Comparison of ENCODE assay signal across 8 mouse cellular contexts in the genomic region with DNA sequence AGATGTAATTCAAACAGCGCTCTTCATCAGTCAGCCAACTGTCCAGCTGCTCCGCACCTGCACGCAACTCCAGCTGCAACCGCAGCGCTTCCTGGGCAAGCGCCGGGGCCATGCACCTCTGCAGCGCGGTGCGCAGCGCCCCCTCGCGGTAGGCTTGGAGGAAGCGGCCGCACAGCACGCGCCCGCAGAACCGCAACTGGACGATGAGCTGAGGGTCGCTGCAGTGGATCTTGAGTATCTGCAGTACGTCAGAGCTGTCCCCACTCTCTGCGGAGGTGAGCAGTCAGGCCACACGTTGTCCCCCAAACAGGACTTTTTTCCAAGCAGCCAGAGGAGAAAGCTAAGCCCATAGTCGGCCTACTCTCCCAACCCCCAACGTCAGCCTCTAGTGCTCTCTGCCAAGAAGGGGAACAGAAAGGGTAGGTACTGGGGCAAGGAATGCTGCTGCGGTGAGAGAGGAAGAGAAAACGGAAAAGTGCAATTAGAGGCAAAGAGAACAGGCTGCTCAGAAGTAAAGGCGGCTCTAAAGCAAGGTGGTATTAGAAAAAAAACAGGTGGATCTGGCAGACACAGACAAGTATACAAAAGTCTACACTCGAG. TPM values are rescaled to one million over a fixed set of nuclear protein-coding genes. Genes with fewer than 3 reads are reported as not detected.
DNase-seq lines count a peak whose midpoint lies in the region; TF ChIP-seq lines count a peak whose summit lies in the region.

No protein-coding gene starts in this region.

- TF ChIP-seq POLR2A in ES-Bruce4 (IDR thresholded peaks at IDR 0.05; ENCODE audit: insufficient read depth, low read length), result no peak

- peak; percentile 65 for DNase-seq in c-Kit-positive CD71-positive TER-119-positive erythroid progenitor cells, embryonic 14.5 days (ENCODE audit: low spot score)
- DNase-seq in forebrain, embryonic 10.5 days (ENCODE audit: extremely low spot score, low spot score), result peak; percentile 83
- peak; percentile 85 to 90 for DNase-seq in heart, postnatal 14 days
- DNase-seq in kidney, postnatal 4 days, result peak; percentile 87 to 89
- DNase-seq in lung, postnatal 14 days, result peak; percentile 85
- DNase-seq in retina, adult 2 months (ENCODE audit: low read depth, low spot score), result peak; percentile 50
- DNase-seq in thymus, postnatal 14 days, result peak; percentile 83

- no peaks in the 10 kb centered on the region for H3K9me3 ChIP-seq in ES-Bruce4 (replicated peaks; ENCODE audit: control insufficient read depth, insufficient read depth, low read length, poor library complexity, severe bottlenecking)
- peaks cover 6% of the 10 kb centered on the region; the same call in 1 of the 2 replicates for H3K9me3 ChIP-seq in forebrain, embryonic 10.5 days

- H3K27ac ChIP-seq in ES-Bruce4 (ENCODE audit: insufficient read depth, low read length), result no peak overlapping the region
- H3K27ac ChIP-seq in forebrain, embryonic 10.5 days, result no peak overlapping the region

- intact Hi-C loops in heart, postnatal 14 days (cut with DNase I), result loop anchor here (5.0 kb wide), 1 partner anchor 123 kb away; no protein-coding TSS in a partner anchor

- peak overlapping the region; percentile 65 for H3K4me3 ChIP-seq in ES-Bruce4 (ENCODE audit: low read depth, low read length)
- H3K4me3 ChIP-seq in forebrain, embryonic 10.5 days, result peak overlapping the region; percentile 52

- H3K4me1 ChIP-seq in ES-Bruce4 (ENCODE audit: control insufficient read depth, insufficient read depth, low read length), result no peaks in the 10 kb centered on the region
- peaks cover 34% of the 10 kb centered on the region for H3K4me1 ChIP-seq in forebrain, embryonic 10.5 days

- peak overlapping the region; percentile 32 for H3K9ac ChIP-seq in ES-Bruce4 (ENCODE audit: low read depth, poor library complexity, severe bottlenecking)

- 4% methylated on average over 30 of the region's 30 CpGs for WGBS in forebrain, embryonic 10.5 days

- TF ChIP-seq CTCF in ES-Bruce4 (IDR thresholded peaks at IDR 0.05; ENCODE audit: low read depth, low read length), result peak; percentile 96

- no peaks in the 10 kb centered on the region for H3K36me3 ChIP-seq in ES-Bruce4 (ENCODE audit: control insufficient read depth, insufficient read depth, low read length, poor library complexity, severe bottlenecking)
- no peaks in the 10 kb centered on the region for H3K36me3 ChIP-seq in forebrain, embryonic 10.5 days (replicated peaks)

- 0 out of 2 replicates have a peak, but pooled peaks have one; percentile 51 for TF ChIP-seq EP300 in ES-Bruce4 (IDR thresholded peaks at IDR 0.05; ENCODE audit: insufficient read depth, low read depth, low read length)

- H3K27me3 ChIP-seq in ES-Bruce4 (ENCODE audit: control insufficient read depth, insufficient read depth, low read length, poor library complexity, severe bottlenecking), result no peaks in the 10 kb centered on the region
- peaks cover 100% of the 10 kb centered on the region for H3K27me3 ChIP-seq in forebrain, embryonic 10.5 days (ENCODE audit: poor library complexity, severe bottlenecking)

RNA-seq across cellular contexts. Expression of gene Tradd, which starts 4.6 kb away (rescaled TPM):
- polyA plus RNA-seq in ES-Bruce4 (2011; ENCODE audit: insufficient read depth, insufficient read length, low read depth, missing spikeins), result 4.7 and 5.6 TPM in 2 replicates
- 13.4 and 13.9 TPM in 2 replicates for polyA plus RNA-seq in forebrain, embryonic 10.5 days (2016; fragmentation: Nextera tagmentation; extraction: Ambion mirVana)
- total RNA-seq in heart, postnatal 14 days (2021), result 1 to 10 TPM; 6.3 to 7.2 TPM

RNA-seq across cellular contexts. Expression of gene Fbxl8, which starts 4.6 kb away (rescaled TPM):
- 1.5 and 1.9 TPM in 2 replicates for polyA plus RNA-seq in ES-Bruce4 (2011; ENCODE audit: insufficient read depth, insufficient read length, low read depth, missing spikeins)
- polyA plus RNA-seq in forebrain, embryonic 10.5 days (2016; fragmentation: Nextera tagmentation; extraction: Ambion mirVana), result 0.55 and 0.91 TPM in 2 replicates
- 1 to 10 TPM; 2.4 to 3.1 TPM for total RNA-seq in heart, postnatal 14 days (2021)

RNA-seq across cellular contexts. Expression of gene B3gnt9, which starts 4.9 kb away (rescaled TPM):
- 0.37 and 0.67 TPM in 2 replicates for polyA plus RNA-seq in ES-Bruce4 (2011; ENCODE audit: insufficient read depth, insufficient read length, low read depth, missing spikeins)
- 1.4 and 2.1 TPM in 2 replicates for polyA plus RNA-seq in forebrain, embryonic 10.5 days (2016; fragmentation: Nextera tagmentation; extraction: Ambion mirVana)
- 1 to 10 TPM; 5.1 to 5.6 TPM for total RNA-seq in heart, postnatal 14 days (2021)

RNA-seq across cellular contexts. Expression of gene Hsf4, which starts 9.8 kb away (rescaled TPM):
- polyA plus RNA-seq in ES-Bruce4 (2011; ENCODE audit: insufficient read depth, insufficient read length, low read depth, missing spikeins), result 1.1 and 1.4 TPM in 2 replicates
- polyA plus RNA-seq in forebrain, embryonic 10.5 days (2016; fragmentation: Nextera tagmentation; extraction: Ambion mirVana), result not detected in 2 replicates
- total RNA-seq in heart, postnatal 14 days (2021), result under 1 TPM; 0.73 to 0.96 TPM

RNA-seq across cellular contexts. Expression of gene Nol3, which starts 16.1 kb away (rescaled TPM):
- 0.94 and 1.4 TPM in 2 replicates for polyA plus RNA-seq in ES-Bruce4 (2011; ENCODE audit: insufficient read depth, insufficient read length, low read depth, missing spikeins)
- 0.57 and 0.99 TPM in 2 replicates for polyA plus RNA-seq in forebrain, embryonic 10.5 days (2016; fragmentation: Nextera tagmentation; extraction: Ambion mirVana)
- 10 to 100 TPM; 17.9 to 19.0 TPM for total RNA-seq in heart, postnatal 14 days (2021)
